Mouse (Mus musculus): ENCODE results near the gene Zswim1. TPM values are rescaled to one million over a fixed set of nuclear protein-coding genes. Genes with fewer than 3 reads are reported as not detected.

Zswim1 gene
- polyA plus RNA-seq, 2 experiments: 2.0 to 4.6 TPM

DNA sequence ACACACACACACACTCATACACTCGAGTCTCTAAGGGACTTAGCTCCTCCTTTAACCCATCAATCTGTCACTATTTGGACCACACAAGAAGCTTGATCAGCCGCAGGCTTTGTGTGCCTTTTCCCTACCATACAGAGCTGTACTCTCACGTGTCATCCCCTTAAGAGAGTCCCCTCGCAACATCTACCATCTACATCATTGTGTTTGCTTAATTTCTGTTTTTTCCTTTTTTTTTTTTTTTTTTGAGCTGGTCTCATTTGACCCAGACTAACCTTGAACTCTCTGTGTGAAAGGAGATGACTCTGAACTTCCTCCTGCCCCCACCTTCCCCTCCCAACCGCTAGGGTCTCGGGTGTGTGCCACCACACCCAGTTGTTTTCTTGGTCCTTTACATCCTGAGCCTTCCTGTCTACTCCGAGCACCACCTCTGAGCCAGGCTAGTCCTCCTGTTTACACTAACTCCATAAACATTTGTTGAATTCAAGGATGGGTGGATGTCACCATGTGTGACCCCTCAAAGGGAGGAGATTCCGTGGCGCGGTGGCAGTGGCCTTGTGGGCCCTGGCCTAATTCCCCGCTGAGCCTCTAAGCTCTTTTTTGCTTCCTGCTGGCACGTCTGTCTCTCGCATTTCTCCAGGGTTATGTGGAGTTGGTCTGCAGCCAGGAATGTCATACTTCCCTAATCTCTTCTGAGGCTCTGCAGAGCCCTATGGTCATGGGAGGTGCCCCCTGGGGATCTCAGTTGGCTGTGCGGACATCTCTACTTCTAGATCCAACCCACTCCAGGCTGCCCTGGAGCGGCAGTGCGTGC, 44.5 kb downstream of the Zswim1 start:
- no peak overlapping the region for H3K4me3 ChIP-seq (ENCODE audit: insufficient read depth in 1 of 2, low read depth in 2 of 2, low read length in 2 of 2)
- H3K9ac ChIP-seq (replicated peaks): no peak overlapping the region
- H3K27me3 ChIP-seq (ENCODE audit: control insufficient read depth, insufficient read depth, low read length): no peaks in the 10 kb centered on the region
- no peaks in the 10 kb centered on the region; the same call in 1 of the 2 replicates for H3K9me3 ChIP-seq (ENCODE audit: control insufficient read depth, low read length)
- H3K27ac ChIP-seq: no peak overlapping the region
- WGBS (ENCODE audit: insufficient replicate concordance): 47% methylated on average over 16 of the region's 16 CpGs
- peaks cover 0 to 14% of the 10 kb centered on the region in 2 experiments; a peak in 2 of 4 replicates for H3K4me1 ChIP-seq (replicated peaks; ENCODE audit: control insufficient read depth in 2 of 2, insufficient read depth in 2 of 2, low read length in 1 of 2)
- ATAC-seq (ENCODE audit: insufficient read depth) (peak; percentile 36; the same call in 1 of the 2 replicates), DNase-seq (ENCODE audit: low read depth in 3 of 3, low spot score in 3 of 3) (no peak)
- H3K36me3 ChIP-seq (replicated peaks; ENCODE audit: control insufficient read depth, insufficient read depth, low read depth): no peaks in the 10 kb centered on the region
- H3K4me2 ChIP-seq (ENCODE audit: low read depth): no peak overlapping the region
- TF ChIP-seq CTCF (IDR thresholded peaks at IDR 0.05; ENCODE audit: low read depth) (no peak), EP300 (IDR thresholded peaks at IDR 0.05; ENCODE audit: low read depth) (no peak)

DNA sequence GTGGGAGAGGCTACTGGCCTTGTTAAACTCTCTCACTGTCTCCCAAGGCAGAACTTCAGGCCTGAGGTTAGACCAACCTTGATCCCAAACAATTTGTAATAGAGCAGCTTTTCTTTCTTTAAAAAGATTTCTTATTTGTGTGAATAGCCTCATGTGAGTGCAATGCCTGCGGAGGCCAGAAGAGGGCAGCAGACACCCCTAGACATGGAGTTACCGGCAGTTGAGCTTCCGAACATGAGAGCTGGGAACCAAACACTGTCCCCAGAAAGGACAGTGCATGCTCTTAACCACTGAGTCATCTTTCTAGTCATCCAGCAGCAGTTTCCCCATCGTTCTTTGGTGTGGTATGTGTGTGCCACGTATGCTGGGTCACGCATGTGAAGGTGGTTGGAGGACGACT, 45.1 kb downstream of the Zswim1 start:
- DNase-seq (ENCODE audit: low read depth in 3 of 3, low spot score in 3 of 3) (no peak), ATAC-seq (ENCODE audit: insufficient read depth) (no peak)
- Histone ChIP-seq H3K9me3 (ENCODE audit: control insufficient read depth, low read length) (no peaks in the 10 kb centered on the region; the same call in 1 of the 2 replicates), H3K4me3 (ENCODE audit: insufficient read depth in 1 of 2, low read depth in 2 of 2, low read length in 2 of 2) (no peak overlapping the region), H3K4me2 (ENCODE audit: low read depth) (no peak overlapping the region), H3K4me1 (replicated peaks; ENCODE audit: control insufficient read depth in 2 of 2, insufficient read depth in 2 of 2, low read length in 1 of 2) (peaks cover 0 to 14% of the 10 kb centered on the region in 2 experiments; a peak in 2 of 4 replicates), H3K27me3 (ENCODE audit: control insufficient read depth, insufficient read depth, low read length) (no peaks in the 10 kb centered on the region), H3K9ac (replicated peaks) (no peak overlapping the region), H3K36me3 (replicated peaks; ENCODE audit: control insufficient read depth, insufficient read depth, low read depth) (no peaks in the 10 kb centered on the region), H3K27ac (no peak overlapping the region)
- 89% methylated on average over 7 of the region's 7 CpGs for WGBS (ENCODE audit: insufficient replicate concordance)
- TF ChIP-seq EP300 (IDR thresholded peaks at IDR 0.05; ENCODE audit: low read depth) (no peak), CTCF (IDR thresholded peaks at IDR 0.05; ENCODE audit: low read depth) (peak; percentile 82)

DNA sequence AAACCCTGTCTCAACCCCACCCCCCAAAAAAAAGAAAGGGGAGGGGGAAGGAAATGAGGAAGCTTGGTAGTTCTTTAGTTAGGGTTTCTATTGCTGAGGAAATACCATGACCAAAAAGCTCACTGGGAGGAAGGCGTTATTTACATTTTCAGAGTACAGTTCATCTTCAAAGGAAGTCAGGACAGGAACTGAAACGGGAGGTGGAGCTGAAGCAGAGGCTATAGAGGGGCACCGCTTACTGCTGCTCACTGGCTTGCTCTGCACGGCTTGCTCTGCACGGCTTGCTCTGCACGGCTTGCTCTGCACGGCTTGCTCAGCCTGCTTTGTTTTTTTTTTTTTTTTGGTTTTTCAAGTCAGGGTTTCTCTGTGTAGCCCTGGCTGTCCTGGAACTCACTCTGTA, 46.0 kb downstream of the Zswim1 start:
- no peak for DNase-seq (ENCODE audit: low read depth in 3 of 3, low spot score in 3 of 3)

DNA sequence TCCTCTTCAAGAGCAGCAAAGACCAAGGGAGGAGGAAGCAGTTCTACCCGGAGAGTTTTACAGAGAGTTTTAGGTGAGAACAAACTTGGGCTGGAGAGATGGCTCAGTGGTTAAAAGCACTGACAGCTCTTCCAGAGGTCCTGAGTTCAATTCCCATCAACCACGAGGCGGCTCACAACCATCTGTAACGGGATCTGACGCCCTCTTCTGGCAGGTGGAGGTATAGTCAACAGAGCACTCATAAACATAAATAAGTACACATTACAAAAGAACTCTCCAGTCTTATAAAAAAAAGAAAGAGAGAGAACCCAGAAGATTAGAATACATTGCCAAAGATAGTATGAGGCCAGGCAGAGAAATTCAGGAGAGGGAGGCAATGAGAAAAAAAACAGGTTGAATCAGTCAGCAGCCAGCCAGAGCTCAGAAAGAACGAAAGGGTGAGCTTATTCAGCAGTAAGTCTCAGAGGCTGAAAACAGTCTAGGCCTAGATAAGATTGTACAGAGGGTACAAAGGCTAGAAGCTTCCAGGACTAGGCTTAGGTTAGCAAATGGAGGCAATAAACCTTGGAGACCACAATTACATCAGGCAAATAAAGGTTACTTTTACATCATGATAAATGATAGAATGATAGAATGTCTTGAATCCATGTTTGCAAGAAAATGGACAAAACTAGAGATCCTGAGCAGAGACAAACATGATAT, 49.3 kb downstream of the Zswim1 start:
- H3K9me3 ChIP-seq (ENCODE audit: control insufficient read depth, low read length): no peaks in the 10 kb centered on the region; the same call in 1 of the 2 replicates
- no peak overlapping the region for H3K9ac ChIP-seq (replicated peaks)
- H3K4me3 ChIP-seq (ENCODE audit: insufficient read depth in 1 of 2, low read depth in 2 of 2, low read length in 2 of 2): no peak overlapping the region
- no peak for ATAC-seq (ENCODE audit: insufficient read depth)
- DNase-seq (ENCODE audit: low read depth in 3 of 3, low spot score in 3 of 3): no peak
- H3K4me2 ChIP-seq (ENCODE audit: low read depth): no peak overlapping the region
- H3K27ac ChIP-seq: no peak overlapping the region
- 40% methylated on average over 6 of the region's 6 CpGs for WGBS (ENCODE audit: insufficient replicate concordance)
- TF ChIP-seq CTCF (IDR thresholded peaks at IDR 0.05; ENCODE audit: low read depth) (no peak), EP300 (IDR thresholded peaks at IDR 0.05; ENCODE audit: low read depth) (no peak)
- no peaks in the 10 kb centered on the region for H3K36me3 ChIP-seq (replicated peaks; ENCODE audit: control insufficient read depth, insufficient read depth, low read depth)
- H3K4me1 ChIP-seq (replicated peaks; ENCODE audit: control insufficient read depth in 2 of 2, insufficient read depth in 2 of 2, low read length in 1 of 2): peaks cover 0 to 8% of the 10 kb centered on the region in 2 experiments; a peak in 2 of 4 replicates
- H3K27me3 ChIP-seq (ENCODE audit: control insufficient read depth, insufficient read depth, low read length): no peaks in the 10 kb centered on the region

More for the DNA sequence above, 46.0 kb downstream of the Zswim1 start:
- 28% methylated on average over 7 of the region's 7 CpGs for WGBS (ENCODE audit: insufficient replicate concordance)
- Histone ChIP-seq H3K4me1 (replicated peaks; ENCODE audit: control insufficient read depth in 2 of 2, insufficient read depth in 2 of 2, low read length in 1 of 2) (peaks cover 0 to 14% of the 10 kb centered on the region in 2 experiments; a peak in 2 of 4 replicates), H3K4me3 (ENCODE audit: insufficient read depth in 1 of 2, low read depth in 2 of 2, low read length in 2 of 2) (no peak overlapping the region), H3K4me2 (ENCODE audit: low read depth) (no peak overlapping the region), H3K27ac (no peak overlapping the region), H3K36me3 (replicated peaks; ENCODE audit: control insufficient read depth, insufficient read depth, low read depth) (no peaks in the 10 kb centered on the region), H3K9ac (replicated peaks) (no peak overlapping the region), H3K27me3 (ENCODE audit: control insufficient read depth, insufficient read depth, low read length) (no peaks in the 10 kb centered on the region), H3K9me3 (ENCODE audit: control insufficient read depth, low read length) (no peaks in the 10 kb centered on the region; the same call in 1 of the 2 replicates)
- TF ChIP-seq EP300 (IDR thresholded peaks at IDR 0.05; ENCODE audit: low read depth) (no peak), CTCF (IDR thresholded peaks at IDR 0.05; ENCODE audit: low read depth) (no peak)
- no peak for ATAC-seq (ENCODE audit: insufficient read depth)

DNA sequence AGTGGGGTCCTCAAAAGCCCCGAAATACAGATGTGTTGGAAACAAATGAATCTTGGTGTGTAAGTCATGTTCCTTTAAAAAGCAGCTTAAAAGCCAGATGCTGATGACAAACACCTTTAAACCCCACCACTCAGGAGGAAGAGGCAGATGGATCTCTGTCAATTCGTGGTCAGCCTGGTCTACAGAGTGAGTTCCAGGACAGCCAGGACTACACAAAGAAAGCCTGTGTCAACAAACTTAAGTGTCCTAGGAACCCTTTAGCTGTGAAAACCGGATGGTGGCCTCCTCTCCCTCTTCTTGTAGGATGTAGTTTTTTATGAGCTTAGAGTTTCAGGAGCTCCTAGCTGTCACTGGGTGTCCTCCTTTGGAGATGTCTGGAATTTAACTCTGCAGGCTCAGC, 51.1 kb downstream of the Zswim1 start:
- Histone ChIP-seq H3K9ac (replicated peaks) (no peak overlapping the region), H3K27ac (no peak overlapping the region), H3K9me3 (ENCODE audit: control insufficient read depth, low read length) (no peaks in the 10 kb centered on the region), H3K36me3 (replicated peaks; ENCODE audit: control insufficient read depth, insufficient read depth, low read depth) (no peaks in the 10 kb centered on the region), H3K4me1 (replicated peaks; ENCODE audit: control insufficient read depth in 2 of 2, insufficient read depth in 2 of 2, low read length in 1 of 2) (peaks cover 3 to 11% of the 10 kb centered on the region in 2 experiments), H3K27me3 (ENCODE audit: control insufficient read depth, insufficient read depth, low read length) (no peaks in the 10 kb centered on the region), H3K4me3 (ENCODE audit: insufficient read depth in 1 of 2, low read depth in 2 of 2, low read length in 2 of 2) (no peak overlapping the region), H3K4me2 (ENCODE audit: low read depth) (no peak overlapping the region)
- 27% methylated on average over 3 of the region's 3 CpGs for WGBS (ENCODE audit: insufficient replicate concordance)
- DNase-seq (ENCODE audit: low read depth in 3 of 3, low spot score in 3 of 3) (no peak), ATAC-seq (ENCODE audit: insufficient read depth) (no peak)
- TF ChIP-seq CTCF (IDR thresholded peaks at IDR 0.05; ENCODE audit: low read depth) (no peak), EP300 (IDR thresholded peaks at IDR 0.05; ENCODE audit: low read depth) (no peak)
